Mouse (Mus musculus) stomach, postnatal 0 days (tissue): ENCODE measurements around the gene Acot10. TPM values are rescaled to one million over a fixed set of nuclear protein-coding genes. Genes with fewer than 3 reads are reported as not detected.

ENCODE experiments used
- ATAC-seq: fragments of 200-750 bp; cut with Nextera tagmentation; 2 replicates; pipeline ENCODE4 v1.8.0; 2017; ENCODE audit not compliant: low FRiP score, low TSS enrichment
- DNase-seq: peaks from one replicate; pipeline ENCODE4 v3.0.0-alpha.2; 2016; ENCODE audit warnings: low spot score
- H3K27ac ChIP-seq: fragments of 300-500 bp; sonication (generic); replicated peaks from 2 replicates; pipeline ENCODE4 v1.5.1; 2014; ENCODE audit warnings: mild to moderate bottlenecking, control low read depth
- H3K27me3 ChIP-seq: fragments of 300-500 bp; sonication (generic); 2 replicates; pipeline ENCODE4 v1.6.1; 2014; ENCODE audit warnings: low read length; ENCODE audit not compliant: control insufficient read depth, insufficient read depth
- H3K36me3 ChIP-seq: fragments of 300-500 bp; sonication (generic); 2 replicates; pipeline ENCODE4 v1.6.1; 2014; ENCODE audit warnings: low read length, mixed read lengths; ENCODE audit not compliant: control insufficient read depth, insufficient read depth
- H3K4me1 ChIP-seq: fragments of 300-500 bp; sonication (generic); replicated peaks from 2 replicates; pipeline ENCODE4 v1.6.1; 2014; ENCODE audit warnings: antibody characterized with exemption; ENCODE audit not compliant: control insufficient read depth, insufficient read depth
- H3K4me2 ChIP-seq: fragments of 300-500 bp; sonication (generic); replicated peaks from 2 replicates; pipeline ENCODE4 v1.6.1; 2014; ENCODE audit warnings: low read depth, mild to moderate bottlenecking, control low read depth, moderate library complexity
- H3K4me3 ChIP-seq: fragments of 300-500 bp; sonication (generic); 2 replicates; pipeline ENCODE4 v1.5.1; 2014; ENCODE audit warnings: low read depth, low read length, control low read depth
- H3K9ac ChIP-seq: fragments of 300-500 bp; sonication (generic); 2 replicates; pipeline ENCODE4 v1.6.1; 2014; ENCODE audit warnings: mild to moderate bottlenecking, low read length, control low read depth, mixed read lengths
- H3K9me3 ChIP-seq: fragments of 300-500 bp; sonication (generic); 2 replicates; pipeline ENCODE4 v1.6.1; 2016; ENCODE audit warnings: low read length; ENCODE audit not compliant: control insufficient read depth
- CTCF ChIP-seq: IDR thresholded peaks from 2 replicates; pipeline ENCODE4 v1.5.1; 2016; ENCODE audit warnings: antibody characterized with exemption, low read depth, mild to moderate bottlenecking, moderate library complexity
- EP300 ChIP-seq: optimal IDR thresholded peaks from 2 replicates; pipeline ENCODE3; 2016; ENCODE audit warnings: antibody characterized with exemption
- WGBS: fragments of 180-500 bp; shearing (Covaris S2); extraction: QIAGEN DNeasy Blood & Tissue Kit; methylation state at CpG from one replicate; pipeline ENCODE4 v1.1.7; 2014; 5-methylcytosine and 5-hydroxymethylcytosine counted together
- polyA plus RNA-seq: library from polyadenylated mRNA; unstranded; fragments of >200 nt; fragmentation: Nextera tagmentation; extraction: Ambion mirVana; gene quantifications from 2 replicates; pipeline ENCODE4 v1.2.1, GENCODE M21; 2015

Acot10 gene
- polyA plus RNA-seq, 1 experiment from 2014 or later, result 0.16 TPM

- WGBS, result 76% methylated on average over 1 of the region's 1 CpGs
Measured at GRCm38 (mm10) chr15:20667989-20668388, 1.4 kb upstream of the Acot10 start.

GRCm38 (mm10) chr15:20667350-20667749, 800 bp upstream of the Acot10 start:
- DNase-seq (no peak), ATAC-seq (no peak)
- Histone ChIP-seq H3K4me3 (no peak overlapping the region), H3K27ac (no peak overlapping the region), H3K4me2 (no peak overlapping the region), H3K9ac (no peak overlapping the region), H3K36me3 (no peaks in the 10 kb centered on the region), H3K4me1 (no peaks in the 10 kb centered on the region), H3K9me3 (no peaks in the 10 kb centered on the region), H3K27me3 (no peaks in the 10 kb centered on the region)
- TF ChIP-seq EP300, result no peak
- no peak for TF ChIP-seq CTCF

More at GRCm38 (mm10) chr15:20667989-20668388, 1.4 kb upstream of the Acot10 start:
- H3K9ac ChIP-seq, result no peak overlapping the region
- ATAC-seq, result no peak
- no peaks in the 10 kb centered on the region for H3K27me3 ChIP-seq
- no peaks in the 10 kb centered on the region for H3K9me3 ChIP-seq
- no peak overlapping the region for H3K27ac ChIP-seq
- TF ChIP-seq EP300 (no peak), CTCF (no peak)
- H3K4me3 ChIP-seq, result no peak overlapping the region
- H3K4me2 ChIP-seq, result no peak overlapping the region
- DNase-seq, result no peak
- H3K36me3 ChIP-seq, result no peaks in the 10 kb centered on the region
- no peaks in the 10 kb centered on the region for H3K4me1 ChIP-seq

GRCm38 (mm10) chr15:20660221-20660620, 6.3 kb downstream of the Acot10 start:
- DNase-seq, result no peak
- Histone ChIP-seq H3K4me2 (no peak overlapping the region), H3K36me3 (no peaks in the 10 kb centered on the region), H3K9me3 (no peaks in the 10 kb centered on the region), H3K4me3 (no peak overlapping the region), H3K27ac (no peak overlapping the region), H3K4me1 (no peaks in the 10 kb centered on the region), H3K27me3 (no peaks in the 10 kb centered on the region), H3K9ac (no peak overlapping the region)
- WGBS, result 67% methylated on average over 2 of the region's 2 CpGs
- ATAC-seq, result no peak
- TF ChIP-seq CTCF, result no peak
- no peak for TF ChIP-seq EP300

- no peak for DNase-seq
- Histone ChIP-seq H3K9ac (no peak overlapping the region), H3K36me3 (no peaks in the 10 kb centered on the region), H3K4me3 (no peak overlapping the region), H3K4me2 (no peak overlapping the region), H3K27ac (no peak overlapping the region), H3K4me1 (no peaks in the 10 kb centered on the region), H3K9me3 (no peaks in the 10 kb centered on the region), H3K27me3 (no peaks in the 10 kb centered on the region)
- WGBS, result 75% methylated on average over 3 of the region's 3 CpGs
- TF ChIP-seq EP300 (no peak), CTCF (no peak)
- ATAC-seq, result no peak
Measured at GRCm38 (mm10) chr15:20642905-20643414, 23.6 kb downstream of the Acot10 start.

GRCm38 (mm10) chr15:20639155-20639554, 27.4 kb downstream of the Acot10 start:
- ATAC-seq (no peak), DNase-seq (no peak)
- Histone ChIP-seq H3K27ac (no peak overlapping the region), H3K9ac (no peak overlapping the region), H3K27me3 (no peaks in the 10 kb centered on the region), H3K4me1 (no peaks in the 10 kb centered on the region), H3K4me2 (no peak overlapping the region), H3K36me3 (no peaks in the 10 kb centered on the region), H3K9me3 (no peaks in the 10 kb centered on the region), H3K4me3 (no peak overlapping the region)
- TF ChIP-seq EP300 (no peak), CTCF (no peak)
- 70% methylated on average over 2 of the region's 2 CpGs for WGBS

- Histone ChIP-seq H3K4me1 (no peaks in the 10 kb centered on the region), H3K9ac (no peak overlapping the region), H3K9me3 (no peaks in the 10 kb centered on the region), H3K27me3 (no peaks in the 10 kb centered on the region), H3K4me2 (no peak overlapping the region), H3K4me3 (no peak overlapping the region), H3K36me3 (no peaks in the 10 kb centered on the region), H3K27ac (no peak overlapping the region)
- no peak for ATAC-seq
- WGBS, result 64% methylated on average over 2 of the region's 2 CpGs
- TF ChIP-seq EP300 (no peak), CTCF (no peak)
- no peak for DNase-seq
Measured at GRCm38 (mm10) chr15:20634593-20634992, 32.0 kb downstream of the Acot10 start.

Other genes with a start within 250 kb of the Acot10 start
- gene Cdh12, start 217.5 kb downstream of the Acot10 start, polyA plus RNA-seq, result 0.12 and 0.16 TPM in 2 replicates